Comparison of ENCODE assay signal across 16 mouse cellular contexts in the genomic region with DNA sequence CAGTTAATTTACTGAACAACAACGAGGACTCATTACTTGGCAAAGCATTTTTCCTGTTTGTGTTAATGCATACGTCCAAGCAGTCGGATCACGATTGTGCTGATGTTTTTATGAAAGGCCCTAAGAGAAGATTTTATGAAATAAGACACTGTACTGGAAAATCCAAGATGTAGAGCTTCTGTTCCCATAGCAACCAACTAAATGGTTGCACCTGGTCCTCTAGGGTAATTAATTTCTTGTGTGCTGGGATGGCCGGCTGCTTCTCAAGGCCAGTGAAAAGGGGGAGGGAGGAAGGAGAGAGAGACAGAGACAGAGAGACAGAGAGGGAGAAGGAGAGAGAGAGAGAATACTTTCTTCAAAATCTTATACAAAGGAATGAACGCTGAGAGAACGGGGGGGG.
DNase-seq lines count a peak whose midpoint lies in the region; ATAC-seq lines count a peak whose summit lies in the region.
"Had no signal": no experiment of that assay in that cellular context is flagged by ENCODE, and none has a peak within 500 bp of the region (broad histone marks: within the 10 kb centered on the region; RNA-seq: fewer than 3 reads in every experiment).

No protein-coding gene starts in this region.

- H3K4me2 ChIP-seq in hindbrain, embryonic 13.5 days, result no peak overlapping the region
- H3K4me2 ChIP-seq in embryonic facial prominence, embryonic 12.5 days (replicated peaks), result 0 out of 2 replicates have a peak overlapping the region, but pooled peaks have one; percentile 7
- H3K4me2 ChIP-seq in limb, embryonic 11.5 days (ENCODE audit: low read depth, severe bottlenecking), result 0 out of 2 replicates have a peak overlapping the region, but pooled peaks have one; percentile 4
- H3K4me2 ChIP-seq: liver, embryonic 11.5 days; lung, embryonic 14.5 days had no signal

- H3K27me3 ChIP-seq in hindbrain, embryonic 10.5 days (ENCODE audit: insufficient read depth, poor library complexity, severe bottlenecking), result no peaks in the 10 kb centered on the region
- no peaks in the 10 kb centered on the region for H3K27me3 ChIP-seq in hindbrain, embryonic 13.5 days
- no peaks in the 10 kb centered on the region for H3K27me3 ChIP-seq in embryonic facial prominence, embryonic 12.5 days
- H3K27me3 ChIP-seq in limb, embryonic 11.5 days (ENCODE audit: control insufficient read depth, insufficient read depth, low read length), result no peaks in the 10 kb centered on the region

- H3K27ac ChIP-seq in hindbrain, embryonic 10.5 days, result no peak overlapping the region
- no peak overlapping the region for H3K27ac ChIP-seq in hindbrain, embryonic 13.5 days
- peak overlapping the region; percentile 70; the same call in 1 of the 2 replicates for H3K27ac ChIP-seq in embryonic facial prominence, embryonic 12.5 days
- no peak overlapping the region for H3K27ac ChIP-seq in limb, embryonic 11.5 days (replicated peaks; ENCODE audit: low read depth, low read length)
- H3K27ac ChIP-seq: left cerebral cortex, adult 2 months had no signal

- ATAC-seq in hindbrain, embryonic 13.5 days (ENCODE audit: low FRiP score), result no peak
- 0 out of 2 replicates have a peak, but pooled peaks have one; percentile 35 for ATAC-seq in embryonic facial prominence, embryonic 12.5 days (ENCODE audit: insufficient number of reproducible peaks, insufficient read depth, low FRiP score, low TSS enrichment)
- ATAC-seq in limb, embryonic 11.5 days (ENCODE audit: insufficient number of reproducible peaks, low FRiP score, low TSS enrichment, low read depth), result peak; percentile 86; the same call in 1 of the 2 replicates

- H3K4me1 ChIP-seq in hindbrain, embryonic 10.5 days (replicated peaks), result no peaks in the 10 kb centered on the region
- peaks cover 3% of the 10 kb centered on the region; the same call in 1 of the 2 replicates for H3K4me1 ChIP-seq in hindbrain, embryonic 13.5 days (replicated peaks)
- H3K4me1 ChIP-seq in embryonic facial prominence, embryonic 12.5 days, result peaks cover 13% of the 10 kb centered on the region
- peaks cover 4% of the 10 kb centered on the region; the same call in 1 of the 2 replicates for H3K4me1 ChIP-seq in limb, embryonic 11.5 days (ENCODE audit: control insufficient read depth, insufficient read depth, low read length)

- no peaks in the 10 kb centered on the region for H3K9me3 ChIP-seq in hindbrain, embryonic 10.5 days
- H3K9me3 ChIP-seq in hindbrain, embryonic 13.5 days, result no peaks in the 10 kb centered on the region
- no peaks in the 10 kb centered on the region for H3K9me3 ChIP-seq in embryonic facial prominence, embryonic 12.5 days
- H3K9me3 ChIP-seq in limb, embryonic 11.5 days (ENCODE audit: control insufficient read depth, low read length), result no peaks in the 10 kb centered on the region

- H3K36me3 ChIP-seq in hindbrain, embryonic 10.5 days, result no peaks in the 10 kb centered on the region
- H3K36me3 ChIP-seq in hindbrain, embryonic 13.5 days, result no peaks in the 10 kb centered on the region
- H3K36me3 ChIP-seq in embryonic facial prominence, embryonic 12.5 days, result no peaks in the 10 kb centered on the region
- no peaks in the 10 kb centered on the region for H3K36me3 ChIP-seq in limb, embryonic 11.5 days (ENCODE audit: control insufficient read depth, insufficient read depth, low read length)

- DNase-seq in hindbrain, embryonic 10.5 days (ENCODE audit: low spot score), result peak; percentile 10
- peak; percentile 72 for DNase-seq in embryo, embryonic 10.5 days (ENCODE audit: low spot score)
- peak; percentile 70 for DNase-seq in limb, embryonic 11.5 days (ENCODE audit: low spot score)
- DNase-seq in MN1 (ENCODE audit: low spot score), result no peak
- DNase-seq in layer of hippocampus, adult 11-12 months (ENCODE audit: low spot score), result no peak
- no peak for DNase-seq in heart, postnatal 4 days
- DNase-seq: adrenal gland, adult 2 months; cerebellum, adult 8-10 months; gastrocnemius, postnatal 36 days; kidney, adult 8-10 months; lung, embryonic 14.5 days; spleen, adult 18-20 months had no signal

- H3K9ac ChIP-seq in hindbrain, embryonic 13.5 days, result no peak overlapping the region
- H3K9ac ChIP-seq in embryonic facial prominence, embryonic 12.5 days, result no peak overlapping the region
- H3K9ac ChIP-seq in limb, embryonic 11.5 days (ENCODE audit: low read length), result no peak overlapping the region
- H3K9ac ChIP-seq: lung, embryonic 14.5 days had no signal

- no peak overlapping the region for H3K4me3 ChIP-seq in hindbrain, embryonic 10.5 days
- H3K4me3 ChIP-seq in hindbrain, embryonic 13.5 days, result no peak overlapping the region
- no peak overlapping the region for H3K4me3 ChIP-seq in embryonic facial prominence, embryonic 12.5 days
- no peak overlapping the region for H3K4me3 ChIP-seq in limb, embryonic 11.5 days (ENCODE audit: low read depth, low read length)
- H3K4me3 ChIP-seq: left cerebral cortex, adult 2 months had no signal

- whole genome bisulfite sequencing in hindbrain, embryonic 10.5 days, result 76% methylated on average over 7 of the region's 7 CpGs
- WGBS in hindbrain, embryonic 13.5 days, result 62% methylated on average over 7 of the region's 7 CpGs
- WGBS in embryonic facial prominence, embryonic 12.5 days, result 21% methylated on average over 7 of the region's 7 CpGs
- WGBS in limb, embryonic 11.5 days, result 46% methylated on average over 7 of the region's 7 CpGs

Comparison
In these comparisons a context has a peak if more than half of its experiments do, and no peak if none do; other contexts are left out.
1. DNase-seq: peak in hindbrain, embryonic 10.5 days (single experiment), embryo, embryonic 10.5 days (single experiment) and limb, embryonic 11.5 days (single experiment); none in MN1 (single experiment), layer of hippocampus, adult 11-12 months (single experiment) and heart, postnatal 4 days (single experiment).